Mouse (Mus musculus) liver, embryonic 14.5 days (tissue): ENCODE results near the gene Ano7. TPM values are rescaled to one million over a fixed set of nuclear protein-coding genes. Genes with fewer than 3 reads are reported as not detected.

ENCODE experiments used
- ATAC-seq: fragments of 200-750 bp; cut with Nextera tagmentation; 2 replicates; pipeline ENCODE4 v1.8.0; 2017; ENCODE audit warnings: moderate number of reproducible peaks, mild to moderate bottlenecking, moderate library complexity; ENCODE audit not compliant: insufficient read depth
- DNase-seq, 3 experiments: peaks; one replicate each; pipeline ENCODE4 v3.0.0-alpha.2; 2012 to 2013; ENCODE audit warnings: low read depth in 3 of 3, low spot score in 3 of 3
- H3K27ac ChIP-seq: fragments of 300-500 bp; sonication (generic); 2 replicates; pipeline ENCODE4 v1.5.1; 2014; ENCODE audit warnings: moderate library complexity, mild to moderate bottlenecking, control low read depth, inconsistent platforms
- H3K27me3 ChIP-seq: fragments of 300-500 bp; sonication (generic); 2 replicates; pipeline ENCODE4 v1.6.1; 2014; ENCODE audit warnings: mild to moderate bottlenecking, low read length, moderate library complexity; ENCODE audit not compliant: control insufficient read depth, insufficient read depth
- H3K36me3 ChIP-seq: fragments of 300-500 bp; sonication (generic); replicated peaks from 2 replicates; pipeline ENCODE4 v1.6.1; 2014; ENCODE audit warnings: low read depth; ENCODE audit not compliant: control insufficient read depth, insufficient read depth
- H3K4me1 ChIP-seq, 2 experiments: fragments of 200-500 bp in 1 of 2; fragments of 300-500 bp in 1 of 2; sonication (generic) in 1 of 2; replicated peaks; 2 replicates each; pipeline ENCODE4 v1.6.1; 2012 to 2014; ENCODE audit warnings: antibody characterized with exemption in 1 of 2, inconsistent platforms in 1 of 2, low read length in 1 of 2; ENCODE audit not compliant: control insufficient read depth in 2 of 2, insufficient read depth in 2 of 2
- H3K4me2 ChIP-seq: fragments of 300-500 bp; sonication (generic); 2 replicates; pipeline ENCODE4 v1.6.1; 2014; ENCODE audit warnings: low read depth, mild to moderate bottlenecking, control low read depth, moderate library complexity
- H3K4me3 ChIP-seq, 2 experiments: fragments of 200-500 bp in 1 of 2; fragments of 300-500 bp in 1 of 2; sonication (generic) in 1 of 2; 2 replicates each; pipeline ENCODE4 v1.5.1; 2012 to 2014; ENCODE audit warnings: low read depth in 2 of 2, low read length in 2 of 2, mild to moderate bottlenecking in 2 of 2, control low read depth in 1 of 2, inconsistent platforms in 1 of 2, moderate library complexity in 1 of 2; ENCODE audit not compliant: insufficient read depth in 1 of 2
- H3K9ac ChIP-seq: fragments of 300-500 bp; sonication (generic); replicated peaks from 2 replicates; pipeline ENCODE4 v1.6.1; 2014; ENCODE audit warnings: mild to moderate bottlenecking, control low read depth, moderate library complexity
- H3K9me3 ChIP-seq: fragments of 300-500 bp; sonication (generic); 2 replicates; pipeline ENCODE4 v1.6.1; 2016; ENCODE audit warnings: low read length, mixed read lengths; ENCODE audit not compliant: control insufficient read depth
- CTCF ChIP-seq: IDR thresholded peaks from 2 replicates; pipeline ENCODE4 v1.5.1; 2016; ENCODE audit warnings: antibody characterized with exemption, low read depth, control low read depth
- EP300 ChIP-seq: IDR thresholded peaks from 2 replicates; pipeline ENCODE4 v1.6.1; 2016; ENCODE audit warnings: antibody characterized with exemption, low read depth
- WGBS: fragments of 180-500 bp; shearing (Covaris S2); extraction: QIAGEN DNeasy Blood & Tissue Kit; methylation state at CpG from one replicate; pipeline ENCODE4 v1.1.7; 2014; ENCODE audit not compliant: insufficient replicate concordance; 5-methylcytosine and 5-hydroxymethylcytosine counted together
- polyA plus RNA-seq, 2 experiments: library from polyadenylated mRNA; depleted of rRNA in 1 of 2; stranded (reverse) in 1 of 2; unstranded in 1 of 2; fragments of >200 nt; fragmentation: Nextera tagmentation in 1 of 2; extraction: Ambion mirVana in 1 of 2; gene quantifications; 2 replicates each; pipeline versions ENCODE4 v1.2.1 to v1.2.3; 2012 to 2014

The Ano7 gene
- polyA plus RNA-seq, 2 experiments: 0.11 to 0.14 TPM

DNA sequence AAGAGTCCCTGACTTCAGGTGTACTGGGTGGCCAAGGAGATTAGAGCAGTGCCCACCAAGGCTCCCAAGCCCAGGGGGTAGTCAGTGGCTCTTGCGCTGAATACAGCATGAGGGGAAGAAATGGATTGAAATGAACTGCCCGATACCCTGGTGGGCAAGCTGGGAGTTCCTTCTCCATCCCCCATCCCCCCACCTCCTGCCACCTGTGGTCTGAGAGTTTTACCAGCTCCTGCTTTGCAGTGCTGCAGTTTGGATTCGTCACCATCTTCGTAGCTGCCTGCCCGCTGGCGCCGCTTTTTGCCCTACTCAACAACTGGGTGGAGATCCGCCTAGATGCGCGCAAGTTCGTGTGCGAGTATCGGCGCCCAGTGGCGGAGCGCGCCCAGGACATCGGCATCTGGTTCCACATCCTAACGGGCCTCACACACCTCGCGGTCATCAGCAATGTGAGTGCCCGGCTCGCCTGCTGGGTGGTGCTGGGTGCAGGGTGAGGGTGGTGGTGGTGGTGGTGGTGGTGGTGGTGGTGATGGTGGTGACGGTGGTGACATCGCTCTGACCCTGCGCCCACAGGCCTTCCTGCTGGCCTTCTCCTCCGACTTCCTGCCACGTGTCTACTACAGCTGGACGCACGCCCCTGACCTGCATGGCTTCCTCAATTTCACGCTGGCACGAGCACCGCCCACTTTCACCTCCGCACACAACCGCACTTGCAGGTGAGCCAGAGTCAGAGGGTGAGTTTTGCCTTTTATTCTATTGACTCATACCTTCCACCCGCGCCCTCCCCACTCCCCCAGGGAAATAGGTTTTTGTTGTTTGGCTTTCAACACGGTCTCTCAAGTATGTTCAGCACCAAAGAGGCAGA, 27.7 kb downstream of the Ano7 start:
- H3K4me1 ChIP-seq: no peaks in the 10 kb centered on the region
- no peak for DNase-seq
- no peaks in the 10 kb centered on the region for H3K9me3 ChIP-seq
- H3K9ac ChIP-seq: no peak overlapping the region
- 12% methylated on average over 38 of the region's 38 CpGs for WGBS
- H3K4me2 ChIP-seq: peak overlapping the region; percentile 51
- H3K27ac ChIP-seq: no peak overlapping the region
- H3K4me3 ChIP-seq: peak overlapping the region; percentile 13 to 17; a peak in 3 of 4 replicates
- 0 out of 2 replicates have a peak, but pooled peaks have one; percentile 14 for ATAC-seq
- H3K36me3 ChIP-seq: peaks cover 2% of the 10 kb centered on the region; the same call in 1 of the 2 replicates
- peak; percentile 16; the same call in 1 of the 2 replicates for TF ChIP-seq CTCF
- no peak for TF ChIP-seq EP300
- no peaks in the 10 kb centered on the region for H3K27me3 ChIP-seq

DNA sequence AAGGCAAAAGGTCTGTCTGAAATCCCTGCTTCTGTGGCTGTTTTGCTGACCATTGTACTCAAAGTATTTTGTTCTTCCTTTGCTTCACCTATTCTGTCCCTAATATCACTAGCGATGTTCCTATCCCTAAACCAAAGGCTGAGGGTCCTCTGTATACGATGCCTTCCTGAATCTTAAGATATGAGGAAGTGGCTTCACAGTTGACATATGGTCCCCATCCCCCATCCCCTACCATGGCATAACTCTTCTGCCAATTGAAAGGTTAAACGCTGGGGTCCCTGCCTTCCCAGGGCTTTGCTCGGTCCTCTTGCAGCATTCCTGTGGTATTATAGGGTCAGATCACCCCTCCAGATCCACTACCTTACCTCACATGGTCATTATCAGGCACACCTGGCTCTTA, 29.7 kb downstream of the Ano7 start:
- H3K9ac ChIP-seq: no peak overlapping the region
- TF ChIP-seq CTCF: no peak
- TF ChIP-seq EP300: no peak
- no peak for ATAC-seq
- H3K4me2 ChIP-seq: no peak overlapping the region
- no peaks in the 10 kb centered on the region for H3K4me1 ChIP-seq
- no peak for DNase-seq
- WGBS: 31% methylated on average over 4 of the region's 4 CpGs
- H3K9me3 ChIP-seq: no peaks in the 10 kb centered on the region
- no peaks in the 10 kb centered on the region for H3K27me3 ChIP-seq
- H3K36me3 ChIP-seq: peaks cover 21% of the 10 kb centered on the region
- H3K27ac ChIP-seq: no peak overlapping the region
- no peak overlapping the region for H3K4me3 ChIP-seq

DNA sequence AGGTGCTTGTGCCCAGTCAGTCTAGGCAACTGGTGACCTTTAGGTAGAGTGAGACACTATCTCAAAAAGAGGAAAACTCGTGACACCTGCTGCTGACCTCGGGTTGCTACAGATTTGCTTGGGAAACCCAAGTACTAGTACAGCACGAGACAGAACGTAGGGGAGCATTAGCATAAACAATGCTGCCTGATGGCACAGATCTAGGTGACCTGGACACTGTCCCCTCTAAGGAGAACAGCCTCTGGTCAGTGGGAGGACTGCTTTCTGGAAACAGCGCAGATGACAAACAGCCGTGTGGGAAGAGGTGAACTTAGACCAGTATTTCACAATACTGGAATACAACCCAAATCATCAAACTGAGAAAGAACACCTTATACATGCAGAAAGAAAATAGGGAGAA, 58.4 kb downstream of the Ano7 start:
- Histone ChIP-seq H3K27me3 (no peaks in the 10 kb centered on the region), H3K36me3 (peaks cover 55% of the 10 kb centered on the region), H3K4me3 (no peak overlapping the region), H3K27ac (no peak overlapping the region), H3K9me3 (no peaks in the 10 kb centered on the region), H3K9ac (no peak overlapping the region), H3K4me1 (no peaks in the 10 kb centered on the region), H3K4me2 (no peak overlapping the region)
- no peak for DNase-seq
- ATAC-seq: 0 out of 2 replicates have a peak, but pooled peaks have one; percentile 33
- WGBS: 73% methylated on average over 6 of the region's 6 CpGs
- TF ChIP-seq EP300 (no peak), CTCF (no peak)

DNA sequence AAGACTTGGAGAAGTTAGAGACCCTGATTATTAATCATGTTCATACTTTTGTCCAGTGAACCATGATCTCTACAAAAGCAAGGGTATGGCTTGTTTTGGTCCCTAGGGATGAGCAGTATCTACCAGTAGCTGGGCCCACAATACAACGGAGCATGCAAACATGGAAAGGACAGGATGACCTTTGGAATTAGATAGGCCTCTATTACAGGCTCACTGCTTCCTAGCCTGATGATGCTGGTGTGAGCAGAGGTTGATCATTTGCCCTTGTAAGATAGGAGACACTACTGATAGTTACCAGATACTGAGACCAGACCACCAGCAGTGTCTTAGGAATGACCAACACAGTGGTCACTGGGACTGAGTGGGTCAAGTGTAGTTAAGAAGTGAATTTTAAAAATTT, 65.6 kb downstream of the Ano7 start:
- ATAC-seq (no peak), DNase-seq (no peak)
- Histone ChIP-seq H3K9ac (no peak overlapping the region), H3K27me3 (no peaks in the 10 kb centered on the region), H3K4me2 (no peak overlapping the region), H3K36me3 (peaks cover 40% of the 10 kb centered on the region), H3K9me3 (no peaks in the 10 kb centered on the region), H3K4me3 (no peak overlapping the region), H3K4me1 (peaks cover 4 to 14% of the 10 kb centered on the region in 2 experiments; a peak in 3 of 4 replicates), H3K27ac (no peak overlapping the region)
- TF ChIP-seq EP300 (no peak), CTCF (no peak)
- 62% methylated on average over 1 of the region's 1 CpGs for WGBS

DNA sequence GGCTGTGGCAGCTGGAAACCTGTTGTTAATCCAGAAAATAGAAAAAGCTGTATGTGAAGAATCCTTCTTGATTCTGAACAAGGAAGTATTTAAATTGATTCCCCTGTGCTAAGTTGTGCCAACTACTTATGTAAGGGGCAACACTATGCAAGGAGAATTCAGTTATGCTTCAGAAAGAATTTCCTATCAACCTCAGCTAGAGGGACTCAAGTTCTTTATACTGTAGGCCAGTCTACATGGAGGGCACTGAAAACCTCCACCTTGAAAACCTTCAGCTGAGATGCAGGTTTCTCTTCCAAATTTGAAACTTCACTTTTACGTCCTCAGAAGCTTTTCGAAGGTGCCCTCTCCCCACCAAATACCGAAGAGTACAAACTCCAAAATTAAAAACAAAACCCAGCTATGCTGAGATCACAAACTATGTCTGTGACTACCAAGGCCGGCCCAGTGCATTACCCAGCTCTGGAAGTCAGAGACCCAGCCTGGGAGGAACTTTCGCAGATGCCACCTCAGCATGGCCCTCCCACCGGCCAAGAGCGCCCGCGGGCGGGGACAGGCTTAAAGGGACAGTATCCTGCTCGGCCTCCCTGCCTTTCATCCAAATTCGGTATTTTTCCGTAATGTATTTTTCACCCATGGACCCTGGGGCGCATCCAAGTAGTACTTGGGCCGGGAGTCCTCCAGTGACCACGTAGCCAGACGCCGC, 70.8 kb downstream of the Ano7 start:
- Histone ChIP-seq H3K4me3 (peak overlapping the region; percentile 74 to 97), H3K27me3 (no peaks in the 10 kb centered on the region), H3K9me3 (no peaks in the 10 kb centered on the region), H3K4me2 (peak overlapping the region; percentile 62), H3K9ac (peak overlapping the region; percentile 85), H3K4me1 (peaks cover 10 to 27% of the 10 kb centered on the region in 2 experiments), H3K27ac (no peak overlapping the region), H3K36me3 (peaks cover 11% of the 10 kb centered on the region)
- WGBS: 4% methylated on average over 18 of the region's 18 CpGs
- TF ChIP-seq EP300 (no peak), CTCF (no peak)
- ATAC-seq (peak; percentile 73), DNase-seq (peak; percentile 47 to 50 (median 47))
